Mouse (Mus musculus): ENCODE results near the gene Lpin3.
A peak's percentile ranks its signal among the peaks of the same experiment; 100 is the strongest.

Lpin3 gene

DNA sequence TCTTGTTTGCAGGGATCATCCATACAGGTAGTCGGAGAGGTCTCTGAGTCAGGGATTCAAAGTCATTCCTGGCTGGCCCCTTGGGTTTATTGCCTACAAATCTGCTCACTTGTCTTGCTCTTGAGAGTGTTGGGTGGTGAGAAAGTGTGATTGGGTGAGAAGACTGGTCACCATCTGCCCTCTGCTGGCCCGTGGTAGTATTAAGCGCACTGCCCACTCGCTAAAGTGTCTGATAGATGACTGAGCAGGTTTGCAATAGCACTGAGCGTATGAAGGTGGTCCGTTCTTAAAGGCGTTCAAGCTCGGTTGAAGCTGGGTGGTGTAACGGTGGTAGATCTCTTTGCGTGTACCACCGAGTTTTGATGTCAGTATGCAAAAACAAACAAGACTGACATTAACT, 6.8 kb downstream of the Lpin3 start:
- DNase-seq (ENCODE audit: low read depth) = peak; percentile 67

DNA sequence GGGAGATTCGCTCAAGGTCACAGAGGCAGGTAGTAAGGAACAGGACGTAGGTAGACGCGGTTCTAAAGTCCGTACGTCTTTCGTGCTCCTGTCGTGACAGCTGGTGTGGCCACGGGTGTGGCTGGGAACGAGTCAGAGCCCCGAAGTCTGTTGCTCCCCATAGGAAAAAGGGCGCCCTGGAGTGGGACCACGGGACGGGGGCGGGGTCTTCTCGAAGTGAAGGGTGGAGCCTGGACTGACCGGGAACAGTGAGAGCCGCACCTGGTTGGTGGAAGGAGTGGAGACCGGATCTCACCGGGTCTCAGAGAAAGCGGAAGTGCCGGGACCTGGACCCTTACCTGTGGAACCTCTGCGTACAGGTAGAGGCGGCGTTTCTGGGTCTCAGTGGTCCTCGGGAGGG, 7.4 kb downstream of the Lpin3 start:
- DNase-seq (ENCODE audit: low read depth) = no peak

DNA sequence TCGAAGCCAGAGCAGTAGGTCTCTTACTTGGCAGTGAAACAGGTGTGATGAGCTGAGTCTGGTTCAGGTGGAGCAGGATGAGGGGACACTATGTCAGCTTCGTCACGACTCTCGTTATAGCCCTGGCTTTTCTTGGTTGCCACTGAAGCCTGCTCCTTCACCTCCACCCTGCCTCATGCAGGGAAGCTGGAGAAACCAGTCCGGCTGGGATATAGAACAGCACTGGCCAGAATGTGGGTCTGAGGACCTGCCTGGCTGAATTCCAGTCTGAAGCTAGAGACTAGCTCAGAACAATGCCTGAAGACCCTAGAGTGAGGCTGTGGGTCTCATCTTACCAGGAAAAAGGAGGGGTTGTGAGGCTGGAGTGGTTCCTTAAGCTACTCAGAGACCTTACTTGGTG, 10.6 kb downstream of the Lpin3 start:
- DNase-seq (ENCODE audit: low read depth) = no peak

DNA sequence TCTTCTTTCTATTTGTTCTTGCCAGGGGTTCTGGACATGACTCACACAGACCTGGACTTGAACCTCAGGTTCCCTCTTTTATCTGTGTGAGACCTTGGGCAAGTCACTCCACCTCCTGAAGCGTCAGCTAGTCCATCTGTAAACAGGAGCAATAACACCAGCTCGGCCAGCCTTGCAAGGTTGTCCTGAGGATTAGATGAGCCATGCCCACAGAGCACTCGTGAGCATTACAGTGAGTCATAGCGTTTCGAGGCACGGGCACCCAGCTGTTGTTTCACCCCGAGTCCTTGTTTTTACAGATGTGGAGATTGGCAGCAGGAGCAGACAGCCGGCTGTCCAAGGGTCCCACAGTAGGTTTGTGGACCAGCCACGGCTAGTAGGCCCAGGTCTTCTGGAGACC, 11.2 kb downstream of the Lpin3 start:
- no peak for DNase-seq (ENCODE audit: low read depth)

DNA sequence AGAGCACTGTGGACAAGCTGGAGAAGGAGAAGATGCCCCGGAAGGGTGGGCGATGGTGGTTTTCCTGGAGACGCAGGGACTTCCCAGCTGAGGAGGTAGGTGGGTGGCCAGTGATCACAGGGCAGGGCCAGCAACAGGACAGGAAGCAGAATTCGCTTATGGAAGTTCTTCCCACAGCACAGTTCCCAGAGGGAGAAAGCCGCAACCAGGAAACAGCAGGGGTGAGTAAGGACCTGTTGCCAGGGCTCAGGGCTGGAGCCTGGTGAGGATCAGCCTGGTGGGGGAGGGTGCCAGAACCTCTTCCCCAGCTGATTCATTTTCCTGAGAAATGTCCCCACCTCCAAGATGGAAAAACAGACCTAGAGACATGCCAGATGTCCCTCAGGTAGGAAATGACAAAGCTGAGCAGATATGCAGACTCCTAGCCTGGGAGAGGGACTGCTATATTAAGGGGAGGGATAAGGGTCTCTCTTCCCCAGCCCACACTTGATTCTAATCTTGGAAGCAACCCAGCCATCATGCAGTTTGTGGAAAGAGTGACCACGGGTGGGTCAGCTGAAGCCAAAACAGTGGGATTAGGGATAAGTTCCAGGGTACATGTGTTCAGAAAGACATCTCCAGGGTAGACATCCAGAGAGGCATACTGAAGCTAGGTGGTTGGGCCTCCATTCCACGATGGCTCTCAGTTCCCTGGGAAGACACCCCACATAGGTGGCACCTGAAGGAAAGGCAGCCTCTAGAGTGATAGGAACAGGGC, 21.4 kb downstream of the Lpin3 start:
- no peak for DNase-seq (ENCODE audit: low read depth)

DNA sequence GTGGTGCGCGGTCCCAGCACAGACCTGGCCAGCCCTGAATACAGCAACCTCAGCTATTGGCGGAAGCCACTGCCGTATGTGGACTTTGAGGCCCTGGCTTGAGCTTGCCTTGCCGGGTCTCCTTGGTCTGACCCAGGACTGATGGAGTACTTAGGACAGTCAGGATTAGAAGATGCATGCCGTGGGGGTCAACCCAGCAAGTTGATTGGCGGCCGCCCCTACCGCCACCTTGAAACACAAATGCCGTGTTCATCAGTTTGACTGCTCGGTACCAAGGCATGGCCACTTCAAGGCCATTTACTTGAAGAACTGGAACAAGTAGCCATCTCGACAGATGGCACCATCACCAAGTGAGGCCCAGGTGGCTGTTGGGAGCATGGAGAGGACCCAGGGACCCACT, 24.8 kb downstream of the Lpin3 start:
- no peak for DNase-seq (ENCODE audit: low read depth)

DNA sequence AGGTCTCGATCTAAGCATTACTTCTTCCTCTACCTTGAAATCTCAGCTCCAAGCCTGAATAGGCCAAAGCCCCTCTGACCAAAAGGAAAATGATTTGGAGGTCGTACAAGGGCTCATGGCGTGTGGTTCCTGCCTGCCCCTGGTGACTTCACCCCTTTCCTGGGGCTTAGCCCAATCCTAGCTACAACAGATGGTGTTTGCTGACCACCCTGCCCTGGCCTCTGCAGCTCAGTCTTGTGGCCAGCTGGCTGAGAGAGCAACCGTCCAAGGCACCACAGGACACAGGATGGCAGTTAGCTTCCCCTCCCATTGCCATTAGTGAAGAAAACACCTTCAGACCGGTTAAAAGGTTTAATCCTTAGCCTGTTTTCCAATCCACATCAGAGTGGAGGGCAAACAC, 25.6 kb downstream of the Lpin3 start:
- no peak for DNase-seq (ENCODE audit: low read depth)

DNA sequence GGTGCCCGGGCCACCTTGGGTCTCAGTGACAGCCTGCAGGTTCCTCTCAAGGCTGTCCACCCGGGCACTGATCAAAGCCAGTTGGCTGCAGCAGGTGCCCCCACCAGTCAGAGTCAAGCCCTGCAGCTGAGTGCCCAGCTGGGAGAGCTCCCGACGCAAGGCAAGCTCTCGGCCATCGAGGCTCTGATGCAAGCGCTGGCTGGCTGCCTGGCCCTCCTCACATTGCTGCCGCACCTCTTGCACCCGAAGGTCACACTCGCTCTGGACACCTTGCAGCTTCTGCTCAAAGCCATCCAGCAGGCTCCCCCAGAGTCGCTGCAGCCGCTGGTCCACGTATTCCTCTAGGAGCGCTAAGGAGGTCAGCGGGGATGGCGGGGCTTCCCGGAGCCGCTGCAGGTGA, 28.1 kb downstream of the Lpin3 start:
- no peak for DNase-seq (ENCODE audit: low read depth)

DNA sequence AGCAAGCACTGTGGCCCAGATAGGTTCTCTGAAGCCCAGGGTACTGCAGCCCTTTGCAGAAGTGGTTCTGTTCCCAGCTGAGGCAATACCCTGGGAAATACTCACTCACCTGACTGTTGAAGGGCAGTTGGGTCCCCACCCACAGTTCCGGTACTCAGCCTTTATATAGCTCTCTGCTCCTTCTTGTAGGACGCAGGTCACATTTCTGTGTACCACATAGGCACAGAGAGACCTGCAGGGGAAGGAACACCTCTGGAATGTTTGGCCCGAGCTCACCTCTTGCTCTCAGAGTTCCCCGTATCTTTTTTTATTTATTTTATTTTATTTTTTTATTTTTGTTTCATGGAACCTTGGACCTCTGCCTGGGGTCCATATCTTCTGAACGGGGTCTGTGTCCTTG, 30.2 kb downstream of the Lpin3 start:
- DNase-seq (ENCODE audit: low read depth) = no peak

DNA sequence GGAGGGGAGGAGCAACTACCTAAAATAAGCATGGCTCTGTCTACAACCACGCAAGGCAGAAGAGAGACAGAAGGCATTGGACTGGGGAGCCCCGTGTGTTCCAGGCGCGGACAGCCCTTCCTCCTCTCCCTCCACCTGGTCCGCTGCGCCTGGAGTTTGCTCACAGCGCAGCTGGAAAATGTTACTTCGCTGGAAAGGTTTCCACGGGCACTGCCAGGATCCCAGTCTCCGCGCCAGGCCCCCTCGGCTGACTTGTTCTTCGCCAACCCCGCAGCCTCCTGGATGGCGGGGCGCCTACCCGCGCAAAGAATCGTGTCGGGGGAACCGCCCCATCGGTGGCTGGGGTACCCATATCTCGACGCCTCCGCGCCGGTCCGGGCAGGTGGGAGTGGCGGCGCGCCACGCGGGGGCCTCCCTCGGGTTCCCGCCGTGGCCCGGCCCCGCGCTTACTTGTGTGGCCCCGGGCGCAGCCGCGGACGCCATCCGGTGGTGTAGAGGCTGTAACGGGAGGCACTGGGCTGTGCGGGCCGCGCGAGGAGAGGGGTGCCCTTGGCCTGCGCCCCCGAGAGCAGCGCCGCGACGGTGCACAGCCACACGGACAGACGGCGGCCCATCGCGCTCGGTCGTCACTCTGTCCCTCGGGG, 31.2 kb downstream of the Lpin3 start:
- no peak for DNase-seq (ENCODE audit: low read depth)

DNA sequence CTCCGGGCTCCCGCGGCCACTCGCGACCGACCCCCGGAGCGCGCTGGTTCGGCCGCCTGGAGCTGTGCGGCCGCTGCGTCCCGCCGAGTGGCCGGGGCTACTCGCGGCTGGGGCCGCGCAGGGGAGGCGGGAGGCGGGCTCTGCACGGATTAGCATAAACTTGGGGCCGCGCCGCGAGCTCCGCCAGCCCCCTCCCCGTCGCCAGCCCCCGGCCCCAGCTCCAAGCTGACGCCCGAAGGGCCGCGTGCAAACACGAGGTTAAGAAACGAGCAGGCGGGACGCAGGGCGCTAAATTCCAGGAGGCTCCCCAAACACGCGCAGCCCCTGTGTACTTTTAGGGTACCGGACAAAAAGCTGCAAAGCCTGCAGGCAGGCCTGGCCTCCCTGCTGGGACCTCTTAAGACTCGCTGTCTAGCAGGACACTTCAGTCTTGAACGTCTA, 31.8 kb downstream of the Lpin3 start, which contains the start of gene Emilin3:
Emilin3 (minus strand) TSS at position 98 of the 441 bp plus-strand sequence.
- no peak for DNase-seq (ENCODE audit: low read depth)

DNA sequence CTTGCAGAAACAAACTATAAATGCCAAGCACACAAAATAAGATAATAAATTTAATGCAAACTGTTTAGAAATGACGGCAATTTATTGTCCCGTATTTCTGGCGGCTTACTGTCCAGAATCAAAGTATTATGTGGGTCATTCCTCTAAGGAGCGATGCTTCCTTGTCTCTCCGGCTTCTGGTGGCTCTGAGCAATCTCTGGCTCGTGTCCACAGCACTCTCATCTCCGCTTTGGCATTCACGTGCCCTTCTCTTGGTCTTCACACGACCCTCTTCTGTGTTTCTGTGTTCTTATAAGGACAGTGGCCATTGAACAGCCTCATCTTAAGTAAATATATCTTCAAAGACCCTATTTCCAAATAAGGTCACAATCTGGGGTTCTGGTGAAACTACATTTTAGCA, 34.2 kb downstream of the Lpin3 start:
- DNase-seq (ENCODE audit: low read depth) = no peak

DNA sequence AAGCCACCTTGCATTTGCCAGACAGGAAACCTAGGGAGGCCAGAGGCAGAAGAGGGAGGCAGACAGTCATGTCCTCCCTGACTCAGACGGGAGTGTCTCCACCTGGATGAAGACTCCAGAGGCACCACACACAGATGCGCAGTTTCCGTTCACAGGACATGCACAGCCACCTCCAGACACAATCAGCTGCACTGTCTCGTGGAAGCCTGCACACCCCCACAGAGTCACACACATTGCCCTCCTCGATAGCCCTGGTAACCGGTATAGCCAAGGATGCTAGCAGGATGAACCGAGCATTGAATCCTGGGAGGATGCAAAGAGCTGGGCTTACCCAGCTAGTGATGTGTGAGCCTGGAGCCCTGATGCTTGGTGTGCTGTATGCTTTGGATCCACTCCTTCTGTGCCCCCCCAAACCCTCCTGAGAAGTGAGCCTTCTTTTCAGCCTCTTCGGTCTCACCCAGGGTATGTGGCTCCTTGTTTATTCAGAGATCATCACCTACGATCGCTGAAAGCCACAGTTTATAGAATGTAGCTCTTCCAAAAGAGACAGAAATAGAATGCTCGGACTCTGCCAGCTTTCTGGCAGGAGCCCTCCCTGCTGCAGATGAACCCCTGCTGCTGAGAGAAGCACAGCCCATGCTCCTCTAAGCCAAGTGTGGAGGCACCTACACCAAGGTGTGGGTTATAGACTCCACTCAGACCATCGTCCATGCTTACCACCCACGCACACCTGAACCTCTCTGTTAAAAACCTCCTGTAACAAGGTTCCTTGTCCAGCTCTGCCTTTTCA, 35.5 kb downstream of the Lpin3 start:
- no peak for DNase-seq (ENCODE audit: low read depth)

DNA sequence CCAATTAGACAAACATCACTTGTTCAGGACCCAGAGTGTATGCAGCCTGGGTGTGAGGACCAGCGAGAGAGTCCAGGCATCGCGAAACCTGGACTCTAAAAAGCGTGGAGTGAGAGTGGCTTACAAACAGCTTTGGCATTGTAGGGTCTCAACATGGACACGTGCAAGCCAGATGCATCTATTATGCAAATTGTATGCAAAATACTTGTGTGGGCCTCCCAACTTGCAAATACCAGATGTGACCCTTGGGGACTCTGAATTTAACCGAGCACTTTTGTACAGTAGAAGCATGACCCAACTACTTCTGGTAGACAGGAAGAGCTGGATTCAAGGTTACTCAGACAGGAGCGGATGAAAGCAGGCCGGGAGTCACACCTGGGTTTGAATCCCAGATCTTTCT, 36.2 kb downstream of the Lpin3 start:
- no peak for DNase-seq (ENCODE audit: low read depth)

DNA sequence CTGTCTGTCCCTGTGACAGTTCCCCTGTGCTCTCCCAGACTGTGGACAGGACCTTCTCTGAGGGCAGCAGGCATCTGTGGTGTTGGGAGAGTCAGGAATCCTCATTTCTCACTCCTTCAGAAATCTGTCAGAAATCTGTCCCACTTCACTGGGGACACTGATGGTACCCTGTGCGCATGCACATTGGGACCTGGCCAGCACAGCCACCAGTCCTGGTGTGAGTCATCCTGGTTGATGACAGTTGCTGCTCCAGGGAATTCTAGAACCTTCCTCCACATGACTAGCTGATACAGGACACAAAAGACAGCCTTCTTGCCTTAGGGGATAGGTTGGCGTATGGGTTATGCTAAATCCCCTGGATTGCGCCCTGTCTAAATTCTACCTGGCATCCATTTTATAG, 36.8 kb downstream of the Lpin3 start:
- DNase-seq (ENCODE audit: low read depth) = no peak

DNA sequence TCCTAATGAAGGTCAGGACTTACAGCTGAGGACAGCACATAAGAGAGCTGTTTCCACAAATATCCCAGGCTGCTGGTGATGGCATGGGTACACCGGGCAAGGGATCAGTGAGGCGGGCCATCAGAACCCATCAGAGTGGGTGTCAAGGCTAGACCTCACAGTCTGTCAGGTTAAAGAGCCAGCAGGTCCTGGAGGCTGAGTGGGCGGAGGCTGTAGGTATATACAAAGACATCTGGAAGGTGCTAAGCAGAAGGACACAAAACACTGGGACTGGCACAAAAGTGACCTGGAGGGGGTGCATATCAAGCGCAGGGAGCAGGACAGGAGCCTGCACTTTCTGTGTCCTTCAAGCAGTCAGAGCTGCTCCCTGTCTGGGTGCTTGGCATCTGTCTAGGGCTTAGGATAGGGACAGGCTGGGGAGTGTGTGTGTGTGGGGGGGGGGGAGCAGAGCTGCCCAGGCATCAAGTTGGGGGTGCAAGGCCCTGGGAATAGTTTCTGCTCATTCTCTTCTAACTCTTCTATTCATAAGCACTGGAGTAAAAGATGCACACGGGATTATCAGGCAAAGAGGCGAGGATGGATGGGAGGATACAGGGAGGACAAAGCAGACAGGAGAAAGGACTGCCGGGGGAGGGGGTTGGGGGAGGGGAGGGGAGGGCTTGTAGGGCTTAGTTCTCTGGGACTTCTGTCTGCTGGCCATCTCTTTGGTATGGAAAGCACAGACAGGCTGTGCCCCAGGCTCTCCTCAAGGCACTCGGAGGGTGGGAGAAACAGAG, 37.9 kb downstream of the Lpin3 start:
- no peak for DNase-seq (ENCODE audit: low read depth)

DNA sequence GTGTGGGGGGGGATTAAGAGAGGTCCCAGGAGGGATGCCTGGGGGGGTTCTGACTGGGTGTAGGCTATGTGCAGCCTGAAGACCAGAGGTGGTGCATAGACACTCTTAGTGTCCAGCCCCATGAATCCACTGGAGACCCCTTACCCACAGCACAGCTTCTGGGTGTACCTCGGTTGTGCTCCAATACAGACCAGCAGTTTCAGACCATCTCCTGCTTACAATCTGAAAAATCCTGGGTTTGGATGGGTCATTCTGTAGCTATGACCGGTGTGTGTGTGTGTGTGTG, 38.4 kb downstream of the Lpin3 start:
- DNase-seq (ENCODE audit: low read depth) = no peak

DNA sequence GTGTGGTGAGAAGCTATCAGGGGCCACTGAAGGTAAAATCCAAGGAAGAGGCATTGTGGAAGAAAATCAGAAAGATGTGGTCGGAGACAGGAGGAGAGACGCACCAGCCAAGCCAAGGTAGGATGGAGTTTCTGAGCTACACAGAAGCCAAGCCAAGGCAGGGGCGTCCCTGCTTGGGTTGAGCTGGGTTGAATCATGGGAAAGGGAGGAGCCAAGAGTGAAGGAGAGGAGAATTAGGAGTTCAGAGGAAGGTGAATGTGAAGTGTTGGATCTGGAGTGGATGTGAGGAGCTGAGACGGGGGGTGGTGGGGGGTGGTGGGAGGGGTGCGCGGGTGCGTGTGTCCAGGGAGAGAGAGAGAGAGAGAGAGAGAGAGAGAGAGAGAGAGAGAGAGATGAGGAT, 40.8 kb downstream of the Lpin3 start:
- DNase-seq (ENCODE audit: low read depth) = no peak

DNA sequence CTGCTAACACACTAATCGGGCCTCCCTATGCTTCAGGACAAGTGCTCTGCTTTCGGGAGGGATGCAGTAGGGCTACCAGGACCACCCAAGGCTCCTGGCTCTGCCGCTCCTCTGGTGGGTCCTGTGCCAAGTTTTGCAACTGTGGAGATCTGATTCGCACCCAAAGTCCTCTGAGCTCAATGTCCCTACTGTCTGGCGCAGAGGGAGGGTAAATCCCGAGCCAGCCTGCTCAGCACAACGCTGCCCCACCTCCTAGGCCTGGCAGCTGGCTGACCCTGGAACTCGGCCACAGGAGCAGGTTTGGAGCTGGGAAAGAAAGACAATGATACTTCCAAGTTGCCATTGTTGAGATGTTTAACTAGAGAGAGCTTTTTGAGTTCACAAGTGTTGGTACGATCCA, 44.7 kb downstream of the Lpin3 start:
- DNase-seq (ENCODE audit: low read depth) = no peak

DNA sequence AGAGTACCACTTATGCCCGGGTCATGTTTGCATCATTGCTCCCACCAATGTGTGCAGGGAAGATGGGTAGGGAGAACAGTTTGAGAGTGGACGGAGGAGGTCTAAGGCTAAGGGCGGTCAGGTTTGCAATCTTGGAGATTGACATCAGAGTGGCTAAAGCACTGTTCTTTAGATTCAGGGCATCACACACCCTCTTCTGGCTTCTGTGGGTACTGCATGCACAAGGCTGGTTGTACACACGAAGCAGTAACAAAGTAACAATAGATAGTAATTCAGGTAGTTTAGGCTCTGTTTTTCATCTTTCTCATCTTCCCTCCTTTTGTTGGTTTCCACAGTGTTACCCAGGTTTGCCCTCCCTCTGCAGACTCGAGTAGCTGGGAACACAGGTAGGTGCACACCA, 50.9 kb downstream of the Lpin3 start:
- no peak for DNase-seq (ENCODE audit: low read depth)

DNA sequence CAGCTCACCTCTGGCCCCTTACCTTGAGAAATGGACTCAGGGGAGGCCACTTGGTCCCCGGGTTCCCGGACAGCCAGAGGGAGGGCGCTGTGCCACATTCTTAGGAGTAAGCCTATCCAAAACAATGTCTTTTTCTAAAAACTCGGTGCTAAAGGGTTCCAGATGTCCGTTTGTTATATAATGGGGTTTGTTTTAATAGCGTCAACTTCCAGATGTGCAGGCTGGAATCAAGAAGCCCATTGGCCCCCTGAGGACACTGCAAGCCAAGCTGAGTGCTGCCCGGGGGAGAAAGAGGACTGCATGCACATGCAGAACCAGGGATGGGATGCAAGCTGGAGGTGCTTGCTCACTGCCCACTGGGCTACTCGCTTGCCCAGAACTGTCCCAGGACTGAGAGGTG, 51.9 kb downstream of the Lpin3 start:
- no peak for DNase-seq (ENCODE audit: low read depth)

DNA sequence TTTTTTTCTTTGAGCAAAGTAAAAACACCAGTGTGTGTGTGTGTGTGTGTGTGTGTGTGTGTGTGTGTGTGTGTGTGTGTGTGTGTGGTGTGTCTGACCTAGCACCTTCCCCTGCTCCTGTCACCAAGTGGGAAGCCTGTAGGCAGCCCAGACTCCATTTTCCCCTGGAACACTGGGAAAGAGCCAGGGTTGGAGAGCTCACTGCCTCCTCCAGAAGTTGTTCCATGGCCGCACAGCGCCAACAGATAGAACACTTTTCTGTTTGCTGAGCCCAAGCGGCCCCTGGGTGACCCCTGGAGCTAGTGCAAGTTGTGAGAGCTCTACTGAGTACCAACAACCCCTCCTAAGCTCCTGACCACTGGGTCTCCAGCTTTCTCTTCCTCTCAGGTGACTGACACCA, 52.5 kb downstream of the Lpin3 start:
- no peak for DNase-seq (ENCODE audit: low read depth)

DNA sequence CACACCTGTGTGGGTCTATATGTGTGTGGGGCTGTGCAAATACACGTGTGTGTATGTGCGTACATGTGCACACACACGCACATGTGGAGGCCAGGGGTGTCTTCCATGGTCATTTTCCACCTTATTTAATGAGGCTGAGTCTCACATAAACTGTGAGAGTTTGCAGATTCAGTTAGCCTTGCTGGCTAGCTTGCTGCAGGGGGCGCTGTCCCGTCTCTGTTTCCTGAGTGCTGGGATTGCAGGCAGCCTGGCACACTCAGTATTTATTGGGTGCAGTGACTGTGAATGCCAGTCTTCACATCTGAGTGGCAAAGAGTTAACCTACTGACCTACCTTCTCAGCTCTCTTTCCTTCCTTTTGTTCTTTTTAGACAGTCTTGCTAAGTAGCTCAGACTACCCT, 53.4 kb downstream of the Lpin3 start:
- DNase-seq (ENCODE audit: low read depth) = no peak

All from fibroblast of lung, adult 2 months (primary cell).